Mouse (Mus musculus) adrenal gland, postnatal 25 days (tissue): Measurements from ENCODE around the gene Nup153. TPM values are rescaled to one million over a fixed set of nuclear protein-coding genes. Genes with fewer than 3 reads are reported as not detected.

ENCODE experiments used
- DNase-seq: peaks from one replicate; pipeline ENCODE4 v3.0.0; 2021; ENCODE audit warnings: mixed read lengths
- total RNA-seq: library from RNA; stranded (reverse); gene quantifications from 2 replicates; pipeline ENCODE4 v1.2.3, GENCODE M21; 2021

Gene Nup153
- total RNA-seq, 1 experiment from 2014 or later, result 65.3 TPM

GRCm38 (mm10) chr13:46728411-46728810, 671 bp upstream of the Nup153 start:
- no peak for DNase-seq

- peak; percentile 67 for DNase-seq
Measured at GRCm38 (mm10) chr13:46727038-46727836, 503 bp downstream of the Nup153 start.

GRCm38 (mm10) chr13:46726288-46727037, 1.3 kb downstream of the Nup153 start:
- DNase-seq, result no peak

GRCm38 (mm10) chr13:46725227-46725626, 2.5 kb downstream of the Nup153 start:
- DNase-seq, result no peak

- DNase-seq, result no peak
Measured at GRCm38 (mm10) chr13:46724371-46724770, 3.4 kb downstream of the Nup153 start.

GRCm38 (mm10) chr13:46721009-46721408, 6.7 kb downstream of the Nup153 start:
- DNase-seq, result no peak

GRCm38 (mm10) chr13:46718893-46719400, 8.8 kb downstream of the Nup153 start:
- DNase-seq, result no peak

GRCm38 (mm10) chr13:46715976-46716639, 11.6 kb downstream of the Nup153 start:
- DNase-seq, result no peak

GRCm38 (mm10) chr13:46713486-46713885, 14.3 kb downstream of the Nup153 start:
- DNase-seq, result no peak

GRCm38 (mm10) chr13:46703138-46703537, 24.6 kb downstream of the Nup153 start:
- no peak for DNase-seq

- no peak for DNase-seq
Measured at GRCm38 (mm10) chr13:46701486-46701885, 26.3 kb downstream of the Nup153 start.

GRCm38 (mm10) chr13:46699372-46699771, 28.4 kb downstream of the Nup153 start:
- no peak for DNase-seq

GRCm38 (mm10) chr13:46696788-46697187, 31.0 kb downstream of the Nup153 start:
- no peak for DNase-seq

- DNase-seq, result no peak
Measured at GRCm38 (mm10) chr13:46695932-46696331, 31.8 kb downstream of the Nup153 start.

GRCm38 (mm10) chr13:46695296-46695908, 32.3 kb downstream of the Nup153 start:
- DNase-seq, result no peak

GRCm38 (mm10) chr13:46690559-46691241, 37.0 kb downstream of the Nup153 start:
- DNase-seq, result no peak

- no peak for DNase-seq
Measured at GRCm38 (mm10) chr13:46683370-46683769, 44.4 kb downstream of the Nup153 start.

GRCm38 (mm10) chr13:46682921-46683320, 44.8 kb downstream of the Nup153 start:
- no peak for DNase-seq

GRCm38 (mm10) chr13:46677721-46678120, 50.0 kb downstream of the Nup153 start:
- no peak for DNase-seq

- peak; percentile 67 for DNase-seq
Measured at GRCm38 (mm10) chr13:46674601-46675000, 53.1 kb downstream of the Nup153 start.

GRCm38 (mm10) chr13:46670514-46670913, 57.2 kb downstream of the Nup153 start:
- DNase-seq, result no peak
